Mouse (Mus musculus): ENCODE measurements around the gene Desi1. TPM values are rescaled to one million over a fixed set of nuclear protein-coding genes. Genes with fewer than 3 reads are reported as not detected.

The Desi1 gene
- polyA plus RNA-seq, 1 experiment from 2014 or later, result 58.3 TPM

- no peak overlapping the region for H3K27ac ChIP-seq (ENCODE audit: low read depth, low read length)
- no peak for ATAC-seq (ENCODE audit: low read depth)
- H3K36me3 ChIP-seq (ENCODE audit: control insufficient read depth, insufficient read depth, low read length), result no peaks in the 10 kb centered on the region
- no peak overlapping the region for H3K4me3 ChIP-seq (ENCODE audit: low read depth, low read length)
- no peaks in the 10 kb centered on the region for H3K27me3 ChIP-seq (ENCODE audit: control insufficient read depth, insufficient read depth, low read length)
- no peak overlapping the region for H3K9ac ChIP-seq (replicated peaks; ENCODE audit: low read depth, low read length)
- no peak overlapping the region for H3K4me2 ChIP-seq (ENCODE audit: low read depth, low read length)
- H3K9me3 ChIP-seq (ENCODE audit: control insufficient read depth, low read length), result no peaks in the 10 kb centered on the region
- WGBS, result 74% methylated on average over 4 of the region's 4 CpGs
- no peaks in the 10 kb centered on the region for H3K4me1 ChIP-seq (ENCODE audit: control insufficient read depth, insufficient read depth, low read length)
These were observed 68.6 kb downstream of the Desi1 start for GRCm38 (mm10) chr15:81964980-81965545.

- 75% methylated on average over 1 of the region's 1 CpGs for WGBS
- ATAC-seq (ENCODE audit: low read depth), result no peak
- H3K4me2 ChIP-seq (ENCODE audit: low read depth, low read length), result no peak overlapping the region
- no peak overlapping the region for H3K9ac ChIP-seq (replicated peaks; ENCODE audit: low read depth, low read length)
- no peaks in the 10 kb centered on the region for H3K4me1 ChIP-seq (ENCODE audit: control insufficient read depth, insufficient read depth, low read length)
- no peaks in the 10 kb centered on the region for H3K27me3 ChIP-seq (ENCODE audit: control insufficient read depth, insufficient read depth, low read length)
- no peaks in the 10 kb centered on the region for H3K36me3 ChIP-seq (ENCODE audit: control insufficient read depth, insufficient read depth, low read length)
- H3K9me3 ChIP-seq (ENCODE audit: control insufficient read depth, low read length), result no peaks in the 10 kb centered on the region
- no peak overlapping the region for H3K4me3 ChIP-seq (ENCODE audit: low read depth, low read length)
- no peak overlapping the region for H3K27ac ChIP-seq (ENCODE audit: low read depth, low read length)
These were observed 69.4 kb downstream of the Desi1 start for GRCm38 (mm10) chr15:81964262-81964661.

GRCm38 (mm10) chr15:81961078-81961451 lies 72.6 kb downstream of the Desi1 start:
- Histone ChIP-seq H3K9ac (replicated peaks; ENCODE audit: low read depth, low read length) (no peak overlapping the region), H3K9me3 (ENCODE audit: control insufficient read depth, low read length) (no peaks in the 10 kb centered on the region), H3K27me3 (ENCODE audit: control insufficient read depth, insufficient read depth, low read length) (no peaks in the 10 kb centered on the region), H3K4me2 (ENCODE audit: low read depth, low read length) (peak overlapping the region; percentile 94), H3K36me3 (ENCODE audit: control insufficient read depth, insufficient read depth, low read length) (no peaks in the 10 kb centered on the region), H3K27ac (ENCODE audit: low read depth, low read length) (no peak overlapping the region), H3K4me3 (ENCODE audit: low read depth, low read length) (peak overlapping the region; percentile 65), H3K4me1 (ENCODE audit: control insufficient read depth, insufficient read depth, low read length) (no peaks in the 10 kb centered on the region)
- WGBS, result 2% methylated on average over 5 of the region's 8 CpGs
- ATAC-seq (ENCODE audit: low read depth), result no peak; the same call in 1 of the 2 replicates

GRCm38 (mm10) chr15:81960171-81961077 lies 73.2 kb downstream of the Desi1 start, which contains the start of gene Pmm1:
Gene Pmm1 (minus strand): TSS chr15:81960930.
- H3K27me3 ChIP-seq (ENCODE audit: control insufficient read depth, insufficient read depth, low read length), result no peaks in the 10 kb centered on the region
- WGBS, result under 1% methylated on average over 77 of the region's 77 CpGs
- H3K36me3 ChIP-seq (ENCODE audit: control insufficient read depth, insufficient read depth, low read length), result peaks cover 2% of the 10 kb centered on the region
- H3K4me1 ChIP-seq (ENCODE audit: control insufficient read depth, insufficient read depth, low read length), result no peaks in the 10 kb centered on the region
- peak within 1 kb of the TSS; percentile 82 for H3K9ac ChIP-seq (replicated peaks; ENCODE audit: low read depth, low read length)
- H3K4me3 ChIP-seq (ENCODE audit: low read depth, low read length), result peak within 1 kb of the TSS; percentile 65
- peak within 1 kb of the TSS; percentile 94 for H3K4me2 ChIP-seq (ENCODE audit: low read depth, low read length)
- ATAC-seq (ENCODE audit: low read depth), result peak; percentile 96
- H3K27ac ChIP-seq (ENCODE audit: low read depth, low read length), result peak within 1 kb of the TSS; percentile 86
- H3K9me3 ChIP-seq (ENCODE audit: control insufficient read depth, low read length), result no peaks in the 10 kb centered on the region

GRCm38 (mm10) chr15:81958906-81959305 lies 74.8 kb downstream of the Desi1 start:
- H3K4me1 ChIP-seq (ENCODE audit: control insufficient read depth, insufficient read depth, low read length), result no peaks in the 10 kb centered on the region
- 96% methylated on average over 3 of the region's 3 CpGs for WGBS
- H3K4me2 ChIP-seq (ENCODE audit: low read depth, low read length), result no peak overlapping the region
- H3K27me3 ChIP-seq (ENCODE audit: control insufficient read depth, insufficient read depth, low read length), result no peaks in the 10 kb centered on the region
- no peak overlapping the region for H3K4me3 ChIP-seq (ENCODE audit: low read depth, low read length)
- no peak overlapping the region for H3K27ac ChIP-seq (ENCODE audit: low read depth, low read length)
- H3K9me3 ChIP-seq (ENCODE audit: control insufficient read depth, low read length), result no peaks in the 10 kb centered on the region
- ATAC-seq (ENCODE audit: low read depth), result no peak
- no peak overlapping the region for H3K9ac ChIP-seq (replicated peaks; ENCODE audit: low read depth, low read length)
- H3K36me3 ChIP-seq (ENCODE audit: control insufficient read depth, insufficient read depth, low read length), result peaks cover 7% of the 10 kb centered on the region

GRCm38 (mm10) chr15:81957598-81957997 lies 76.1 kb downstream of the Desi1 start:
- Histone ChIP-seq H3K27ac (ENCODE audit: low read depth, low read length) (no peak overlapping the region), H3K9ac (replicated peaks; ENCODE audit: low read depth, low read length) (no peak overlapping the region), H3K36me3 (ENCODE audit: control insufficient read depth, insufficient read depth, low read length) (peaks cover 8% of the 10 kb centered on the region), H3K4me1 (ENCODE audit: control insufficient read depth, insufficient read depth, low read length) (no peaks in the 10 kb centered on the region), H3K9me3 (ENCODE audit: control insufficient read depth, low read length) (no peaks in the 10 kb centered on the region), H3K27me3 (ENCODE audit: control insufficient read depth, insufficient read depth, low read length) (no peaks in the 10 kb centered on the region), H3K4me2 (ENCODE audit: low read depth, low read length) (no peak overlapping the region), H3K4me3 (ENCODE audit: low read depth, low read length) (no peak overlapping the region)
- 93% methylated on average over 11 of the region's 11 CpGs for WGBS
- ATAC-seq (ENCODE audit: low read depth), result no peak

- H3K9me3 ChIP-seq (ENCODE audit: control insufficient read depth, low read length), result no peaks in the 10 kb centered on the region
- H3K27me3 ChIP-seq (ENCODE audit: control insufficient read depth, insufficient read depth, low read length), result no peaks in the 10 kb centered on the region
- no peak overlapping the region for H3K4me3 ChIP-seq (ENCODE audit: low read depth, low read length)
- 53% methylated on average over 8 of the region's 8 CpGs for WGBS
- H3K9ac ChIP-seq (replicated peaks; ENCODE audit: low read depth, low read length), result no peak overlapping the region
- H3K4me1 ChIP-seq (ENCODE audit: control insufficient read depth, insufficient read depth, low read length), result no peaks in the 10 kb centered on the region
- H3K27ac ChIP-seq (ENCODE audit: low read depth, low read length), result no peak overlapping the region
- no peak for ATAC-seq (ENCODE audit: low read depth)
- H3K36me3 ChIP-seq (ENCODE audit: control insufficient read depth, insufficient read depth, low read length), result peaks cover 16% of the 10 kb centered on the region
- no peak overlapping the region for H3K4me2 ChIP-seq (ENCODE audit: low read depth, low read length)
These were observed 77.2 kb downstream of the Desi1 start for GRCm38 (mm10) chr15:81956457-81956856.

- H3K36me3 ChIP-seq (ENCODE audit: control insufficient read depth, insufficient read depth, low read length), result peaks cover 19% of the 10 kb centered on the region
- 93% methylated on average over 15 of the region's 15 CpGs for WGBS
These were observed 78.2 kb downstream of the Desi1 start for GRCm38 (mm10) chr15:81955414-81955813.

GRCm38 (mm10) chr15:81954716-81955115 lies 78.9 kb downstream of the Desi1 start:
- Histone ChIP-seq H3K4me3 (ENCODE audit: low read depth, low read length) (no peak overlapping the region), H3K9me3 (ENCODE audit: control insufficient read depth, low read length) (no peaks in the 10 kb centered on the region), H3K4me2 (ENCODE audit: low read depth, low read length) (no peak overlapping the region), H3K4me1 (ENCODE audit: control insufficient read depth, insufficient read depth, low read length) (no peaks in the 10 kb centered on the region), H3K9ac (replicated peaks; ENCODE audit: low read depth, low read length) (no peak overlapping the region), H3K27me3 (ENCODE audit: control insufficient read depth, insufficient read depth, low read length) (no peaks in the 10 kb centered on the region), H3K27ac (ENCODE audit: low read depth, low read length) (no peak overlapping the region), H3K36me3 (ENCODE audit: control insufficient read depth, insufficient read depth, low read length) (peaks cover 22% of the 10 kb centered on the region)
- no peak for ATAC-seq (ENCODE audit: low read depth)
- 94% methylated on average over 6 of the region's 6 CpGs for WGBS

More at GRCm38 (mm10) chr15:81955414-81955813, 78.2 kb downstream of the Desi1 start:
- no peaks in the 10 kb centered on the region for H3K9me3 ChIP-seq (ENCODE audit: control insufficient read depth, low read length)
- no peak for ATAC-seq (ENCODE audit: low read depth)
- H3K27ac ChIP-seq (ENCODE audit: low read depth, low read length), result no peak overlapping the region
- H3K4me3 ChIP-seq (ENCODE audit: low read depth, low read length), result no peak overlapping the region
- H3K4me2 ChIP-seq (ENCODE audit: low read depth, low read length), result no peak overlapping the region
- H3K4me1 ChIP-seq (ENCODE audit: control insufficient read depth, insufficient read depth, low read length), result no peaks in the 10 kb centered on the region
- H3K9ac ChIP-seq (replicated peaks; ENCODE audit: low read depth, low read length), result no peak overlapping the region
- no peaks in the 10 kb centered on the region for H3K27me3 ChIP-seq (ENCODE audit: control insufficient read depth, insufficient read depth, low read length)
